Mouse (Mus musculus) CH12.LX (cell line): ENCODE data around the gene Gm38392.

ENCODE experiments used
- CTCF ChIP-seq, 2 experiments: IDR thresholded peaks in 1 of 2; conservative IDR thresholded peaks in 1 of 2; 2 replicates each; pipeline ENCODE4 v1.5.1; 2011 to 2012; ENCODE audit warnings: low read depth in 2 of 2, low read length in 2 of 2, improper control_type of control experiment in 1 of 2, inconsistent platforms in 1 of 2, mild to moderate bottlenecking in 1 of 2, moderate library complexity in 1 of 2
- E2F4 ChIP-seq: IDR thresholded peaks from 2 replicates; pipeline ENCODE4 v1.6.1; 2011; ENCODE audit warnings: low read depth, low read length, improper control_type of control experiment; ENCODE audit not compliant: insufficient replicate concordance
- EP300 ChIP-seq: IDR thresholded peaks from 2 replicates; pipeline ENCODE4 v1.6.1; 2011; ENCODE audit warnings: low read length, improper control_type of control experiment
- JUND ChIP-seq: conservative IDR thresholded peaks from 2 replicates; pipeline ENCODE4 v1.6.1; 2011; ENCODE audit warnings: low read depth, low read length, improper control_type of control experiment
- MEF2A ChIP-seq: IDR thresholded peaks from 2 replicates; pipeline ENCODE4 v1.6.1; 2014; ENCODE audit warnings: low read depth, mild to moderate bottlenecking, inconsistent platforms, low read length, improper control_type of control experiment, borderline replicate concordance
- POLR2A ChIP-seq: IDR thresholded peaks from 2 replicates; pipeline ENCODE4 v1.6.1; 2011; ENCODE audit warnings: low read depth, mild to moderate bottlenecking, improper control_type of control experiment, low read length
- TCF12 ChIP-seq: IDR thresholded peaks from 2 replicates; pipeline ENCODE4 v1.6.1; 2014; ENCODE audit warnings: low read depth, mild to moderate bottlenecking, inconsistent platforms, low read length, improper control_type of control experiment
- ZKSCAN1 ChIP-seq: IDR thresholded peaks from 2 replicates; pipeline ENCODE4 v1.6.1; 2012; ENCODE audit warnings: low read depth, inconsistent platforms, low read length, improper control_type of control experiment, borderline replicate concordance
- ZNF384 ChIP-seq: IDR thresholded peaks from 2 replicates; pipeline ENCODE4 v1.6.1; 2012; ENCODE audit warnings: low read depth, low read length, improper control_type of control experiment, inconsistent platforms

DNA sequence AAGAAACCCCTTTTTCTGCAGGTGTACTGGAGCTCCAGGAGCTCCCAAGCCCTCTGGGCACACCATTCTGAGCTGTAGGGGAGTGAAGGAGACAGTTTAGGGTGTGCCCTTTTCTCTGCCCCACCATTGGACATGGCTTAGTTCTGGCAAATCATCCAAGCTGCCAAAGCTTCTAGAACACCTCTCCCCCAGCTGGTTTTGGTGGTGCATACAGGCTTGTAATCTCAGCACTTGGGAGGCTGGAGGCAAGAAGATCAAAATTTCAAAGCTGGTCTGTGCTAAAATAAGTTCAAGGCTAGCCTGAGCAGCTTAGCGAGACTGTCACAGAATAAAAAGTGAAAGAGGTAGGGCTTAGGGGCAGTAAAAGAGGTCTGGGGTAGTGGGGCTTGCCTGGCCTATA, 74.7 kb downstream of the Gm38392 start:
- no peak for TF ChIP-seq EP300
- no peak for TF ChIP-seq ZKSCAN1
- TF ChIP-seq ZNF384: no peak
- TF ChIP-seq MEF2A: no peak
- TF ChIP-seq TCF12: no peak
- TF ChIP-seq CTCF (conservative IDR thresholded peaks at IDR 0.05 in 1 of 2, IDR thresholded peaks at IDR 0.05 in 1 of 2; ENCODE audit: low read depth in 2 of 2, low read length in 2 of 2): no peak
- no peak for TF ChIP-seq JUND
- TF ChIP-seq POLR2A: no peak
- no peak for TF ChIP-seq E2F4
